Comparison of ENCODE assay signal across 8 mouse cellular contexts in genomic region chr4:130045609-130046008, GRCm38 (mm10). TPM values are rescaled to one million over a fixed set of nuclear protein-coding genes. Genes with fewer than 3 reads are reported as not detected.
DNase-seq lines count a peak whose midpoint lies in the region; ATAC-seq lines count a peak whose summit lies in the region.

No protein-coding gene starts in this region.

- H3K4me1 ChIP-seq in heart, embryonic 15.5 days (replicated peaks), result peaks cover 49% of the 10 kb centered on the region
- peaks cover 91% of the 10 kb centered on the region for H3K4me1 ChIP-seq in limb, embryonic 15.5 days
- H3K4me1 ChIP-seq in neural tube, embryonic 15.5 days, result peaks cover 60% of the 10 kb centered on the region

- 0 out of 2 replicates have a peak overlapping the region, but pooled peaks have one; percentile 4 for H3K9ac ChIP-seq in heart, embryonic 15.5 days
- no peak overlapping the region for H3K9ac ChIP-seq in limb, embryonic 15.5 days
- H3K9ac ChIP-seq in neural tube, embryonic 15.5 days (replicated peaks), result no peak overlapping the region

- intact Hi-C loops in left cerebral cortex, postnatal 36 days (cut with DNase I), result loop anchor here (5.0 kb wide), 1 partner anchor 37 kb away; no protein-coding TSS in a partner anchor

- peaks cover 6% of the 10 kb centered on the region for H3K27me3 ChIP-seq in heart, embryonic 15.5 days
- H3K27me3 ChIP-seq in limb, embryonic 15.5 days, result no peaks in the 10 kb centered on the region
- H3K27me3 ChIP-seq in neural tube, embryonic 15.5 days (replicated peaks), result no peaks in the 10 kb centered on the region

- peak overlapping the region; percentile 39 for H3K27ac ChIP-seq in heart, embryonic 15.5 days
- H3K27ac ChIP-seq in limb, embryonic 15.5 days, result peak overlapping the region; percentile 97
- H3K27ac ChIP-seq in neural tube, embryonic 15.5 days (replicated peaks), result peak overlapping the region; percentile 60

- no peaks in the 10 kb centered on the region for H3K9me3 ChIP-seq in heart, embryonic 15.5 days (replicated peaks)
- no peaks in the 10 kb centered on the region for H3K9me3 ChIP-seq in limb, embryonic 15.5 days
- no peaks in the 10 kb centered on the region for H3K9me3 ChIP-seq in neural tube, embryonic 15.5 days (replicated peaks)

- peak; percentile 95 for ATAC-seq in common myeloid progenitor, adult 5-6 weeks (replicated peaks; ENCODE audit: low read depth, poor library complexity, severe bottlenecking)
- peak; percentile 29; the same call in 1 of the 2 replicates for ATAC-seq in heart, embryonic 15.5 days (replicated peaks; ENCODE audit: insufficient number of reproducible peaks, insufficient read depth, low FRiP score, low read depth)
- no peak for ATAC-seq in limb, embryonic 15.5 days (ENCODE audit: insufficient number of reproducible peaks, low FRiP score, low TSS enrichment, low read depth)
- no peak for ATAC-seq in neural tube, embryonic 15.5 days (ENCODE audit: low FRiP score)

- H3K4me3 ChIP-seq in heart, embryonic 15.5 days, result no peak overlapping the region
- H3K4me3 ChIP-seq in limb, embryonic 15.5 days, result no peak overlapping the region
- no peak overlapping the region for H3K4me3 ChIP-seq in neural tube, embryonic 15.5 days (replicated peaks)

- no peaks in the 10 kb centered on the region for H3K36me3 ChIP-seq in heart, embryonic 15.5 days
- H3K36me3 ChIP-seq in limb, embryonic 15.5 days, result no peaks in the 10 kb centered on the region
- no peaks in the 10 kb centered on the region for H3K36me3 ChIP-seq in neural tube, embryonic 15.5 days

- DNase-seq in CD8-positive naive resting alpha-beta T cell, adult 2 months (ENCODE audit: low read depth in 2 of 2, low spot score in 2 of 2), result peak; percentile 64 to 72
- DNase-seq in left cerebral cortex, postnatal 36 days (ENCODE audit: low spot score in 2 of 2), result no peak
- no peak for DNase-seq in cerebellum, adult 9-10 months
- no peak for DNase-seq in frontal cortex, postnatal 36 days (ENCODE audit: low spot score in 2 of 2)

- WGBS in heart, embryonic 15.5 days, result 28% methylated on average over 14 of the region's 14 CpGs
- 19% methylated on average over 14 of the region's 14 CpGs for WGBS in limb, embryonic 15.5 days
- 23% methylated on average over 14 of the region's 14 CpGs for WGBS in neural tube, embryonic 15.5 days

- H3K4me2 ChIP-seq in heart, embryonic 15.5 days, result peak overlapping the region; percentile 28
- peak overlapping the region; percentile 24; the same call in 1 of the 2 replicates for H3K4me2 ChIP-seq in limb, embryonic 15.5 days
- H3K4me2 ChIP-seq in neural tube, embryonic 15.5 days, result no peak overlapping the region

RNA-seq across cellular contexts. Expression of gene Col16a1, which starts 2.0 kb away (rescaled TPM):
- total RNA-seq in common myeloid progenitor, adult 5-6 weeks (2017), result 4.6 and 4.8 TPM in 2 replicates
- 36.5 and 55.2 TPM in 2 replicates for polyA plus RNA-seq in heart, embryonic 15.5 days (2015; fragmentation: Nextera tagmentation; extraction: Ambion mirVana)
- 175 and 199 TPM in 2 replicates for polyA plus RNA-seq in limb, embryonic 15.5 days (2015; fragmentation: Nextera tagmentation; extraction: Ambion mirVana)
- 24.5 and 25.8 TPM in 2 replicates for polyA plus RNA-seq in neural tube, embryonic 15.5 days (2015; fragmentation: Nextera tagmentation; extraction: Ambion mirVana)
- 10 to 100 TPM; 15.9 to 21.4 TPM for total RNA-seq in left cerebral cortex, postnatal 36 days (2021)

RNA-seq across cellular contexts. Expression of gene Pef1, which starts 56.7 kb away (rescaled TPM):
- total RNA-seq in common myeloid progenitor, adult 5-6 weeks (2017), result 14.0 and 14.9 TPM in 2 replicates
- polyA plus RNA-seq in heart, embryonic 15.5 days (2015; fragmentation: Nextera tagmentation; extraction: Ambion mirVana), result 48.9 and 63.0 TPM in 2 replicates
- polyA plus RNA-seq in limb, embryonic 15.5 days (2015; fragmentation: Nextera tagmentation; extraction: Ambion mirVana), result 68.1 and 75.1 TPM in 2 replicates
- 65.6 and 69.7 TPM in 2 replicates for polyA plus RNA-seq in neural tube, embryonic 15.5 days (2015; fragmentation: Nextera tagmentation; extraction: Ambion mirVana)
- total RNA-seq in left cerebral cortex, postnatal 36 days (2021), result 10 to 100 TPM; 66.4 to 74.5 TPM

Comparison
In these comparisons a context has a peak if more than half of its experiments do, and no peak if none do; other contexts are left out.
1. DNase-seq: peak in CD8-positive naive resting alpha-beta T cell, adult 2 months (2 of 2); none in left cerebral cortex, postnatal 36 days (0 of 2), cerebellum, adult 9-10 months (single experiment) and frontal cortex, postnatal 36 days (0 of 2).
2. ATAC-seq: peak in common myeloid progenitor, adult 5-6 weeks (single experiment) and heart, embryonic 15.5 days (single experiment); none in limb, embryonic 15.5 days (single experiment) and neural tube, embryonic 15.5 days (single experiment).
3. H3K27ac ChIP-seq: peak in every context shown above with its lines; median percentile 97 in limb, embryonic 15.5 days; 60 in neural tube, embryonic 15.5 days; 39 in heart, embryonic 15.5 days.